Mouse (Mus musculus): Measurements from ENCODE around the gene Aldh1l1. TPM values are rescaled to one million over a fixed set of nuclear protein-coding genes. Genes with fewer than 3 reads are reported as not detected.
A peak's percentile ranks its signal among the peaks of the same experiment; 100 is the strongest.
"Not testable (repeated sequence)": the region's sequence is repeated elsewhere in the genome, so short reads cannot be mapped to it uniquely, and the experiment has no call there.

The Aldh1l1 gene
- polyA plus RNA-seq, 2 experiments from 2014 or later: 1.4 to 5.1 TPM

GRCm38 (mm10) chr6:90623456-90623836 is 137.2 kb downstream of the Aldh1l1 start:
- ATAC-seq: no peak

GRCm38 (mm10) chr6:90624184-90624583 is 138.0 kb downstream of the Aldh1l1 start:
- no peak for ATAC-seq

GRCm38 (mm10) chr6:90624733-90625132 is 138.5 kb downstream of the Aldh1l1 start:
- no peak for ATAC-seq

DNA sequence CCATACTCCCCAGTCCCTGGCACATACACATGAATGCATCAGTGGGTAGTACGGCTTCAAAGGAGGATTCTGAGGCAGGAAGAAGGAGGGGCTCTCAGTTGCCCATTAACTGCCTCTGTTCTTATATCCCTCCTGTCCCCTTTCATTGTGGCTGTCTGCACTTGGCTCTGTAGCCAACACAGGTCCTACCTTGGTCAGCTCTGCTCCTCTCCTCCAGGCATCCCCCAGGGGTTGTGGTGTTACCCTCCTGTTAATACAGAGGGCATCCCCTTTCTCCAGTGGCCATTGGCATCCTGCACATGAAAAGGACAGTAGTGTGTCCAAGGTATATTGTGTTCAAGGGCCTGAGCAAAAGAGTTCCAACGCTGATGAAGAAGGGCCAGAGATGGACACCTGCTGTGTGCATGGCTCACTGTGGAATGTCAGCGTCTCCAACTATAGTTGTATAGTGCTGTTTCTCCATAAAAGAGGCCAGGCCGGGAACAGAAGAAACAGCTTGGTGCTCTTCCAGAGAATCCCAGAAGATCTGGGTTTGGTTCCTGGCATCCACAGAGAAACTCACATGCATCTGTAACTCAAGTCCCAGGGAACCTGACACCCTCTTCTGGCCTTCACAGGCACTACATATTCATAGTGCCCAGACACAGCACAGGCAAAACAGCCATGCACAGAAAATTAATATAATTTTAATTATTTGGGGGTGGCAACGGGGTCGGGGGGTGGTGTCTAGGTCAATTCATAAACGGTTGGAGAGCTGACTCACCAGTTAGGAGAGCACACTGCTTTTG is 139.2 kb downstream of the Aldh1l1 start:
- ATAC-seq: no peak

DNA sequence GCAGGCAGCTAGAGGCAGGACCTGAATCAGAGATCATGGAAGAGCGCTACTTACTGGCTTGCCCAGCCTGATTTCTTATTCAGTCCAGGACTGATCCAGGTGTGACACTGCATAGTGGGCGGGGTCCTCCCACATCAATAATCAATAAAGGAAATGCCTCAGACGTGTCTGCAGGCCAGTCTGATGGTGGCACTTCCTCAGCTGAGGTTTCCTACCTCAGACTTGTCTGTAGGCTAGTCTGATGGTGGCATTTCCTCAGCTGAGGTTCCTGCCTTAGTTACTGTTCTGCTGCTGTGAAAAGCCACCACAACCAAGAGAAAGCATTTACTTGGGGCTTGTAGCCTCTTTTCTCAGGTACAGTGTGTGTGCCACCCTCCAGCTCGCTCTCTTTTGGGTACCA is 141.3 kb downstream of the Aldh1l1 start:
- peak; percentile 44 for ATAC-seq

- ATAC-seq: peak; percentile 67
Measured at GRCm38 (mm10) chr6:90629506-90629905, 143.3 kb downstream of the Aldh1l1 start.

- ATAC-seq: peak; percentile 74
Measured at GRCm38 (mm10) chr6:90630427-90630826, 144.2 kb downstream of the Aldh1l1 start.

- ATAC-seq: not testable (repeated sequence)
Measured at GRCm38 (mm10) chr6:90632526-90632925, 146.3 kb downstream of the Aldh1l1 start.

- no peak for ATAC-seq
Measured at GRCm38 (mm10) chr6:90635081-90635480, 148.9 kb downstream of the Aldh1l1 start.

- ATAC-seq: no peak
Measured at GRCm38 (mm10) chr6:90635611-90636010, 149.4 kb downstream of the Aldh1l1 start.

GRCm38 (mm10) chr6:90643057-90643456 is 156.8 kb downstream of the Aldh1l1 start:
- no peak for ATAC-seq

DNA sequence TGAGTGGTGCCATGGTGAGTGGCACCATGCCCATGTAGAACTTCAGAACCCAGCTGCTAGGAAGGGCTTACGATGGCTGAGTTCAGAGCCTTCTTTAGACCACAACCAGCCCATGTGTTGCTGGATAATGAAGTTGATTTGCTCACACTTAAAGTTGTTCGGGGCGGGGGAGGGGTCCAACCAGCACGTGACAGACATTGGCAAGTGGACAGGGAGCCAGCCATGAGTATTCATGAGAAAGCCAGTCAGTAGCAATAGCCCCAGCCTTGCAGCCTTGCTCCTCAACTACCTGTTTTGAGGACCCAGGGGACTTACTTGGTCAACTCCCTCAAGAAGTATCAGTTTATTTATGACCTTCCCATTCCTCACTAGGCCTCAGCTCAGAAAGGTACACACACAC is 158.7 kb downstream of the Aldh1l1 start:
- no peak for ATAC-seq

DNA sequence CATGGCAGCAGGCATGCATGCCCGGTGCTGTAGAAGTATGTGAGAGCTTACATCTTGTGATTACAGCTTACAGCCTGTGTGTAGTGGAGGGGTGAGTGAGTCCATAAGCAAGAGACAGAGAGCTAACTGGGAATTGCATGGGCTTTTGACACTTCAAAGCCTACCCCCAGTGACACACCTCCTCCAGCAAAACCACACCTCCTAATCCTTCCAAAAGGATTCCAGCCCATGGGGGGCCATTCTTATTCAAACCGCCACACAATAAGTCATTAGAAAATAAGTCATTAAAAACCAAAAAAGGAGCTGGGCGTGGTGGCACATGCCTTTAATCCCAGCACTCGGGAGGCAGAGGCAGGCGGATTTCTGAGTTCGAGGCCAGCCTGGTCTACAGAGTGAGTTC is 162.2 kb downstream of the Aldh1l1 start:
- no peak for ATAC-seq

- ATAC-seq: no peak
Measured at GRCm38 (mm10) chr6:90649279-90649678, 163.1 kb downstream of the Aldh1l1 start.

Other genes with a start within 250 kb of the Aldh1l1 start
- gene Vmn1r54, start 240.1 kb upstream of the Aldh1l1 start, polyA plus RNA-seq (2017; shearing (Covaris generic)): not detected
- gene BC048671, start 185.2 kb upstream of the Aldh1l1 start, polyA plus RNA-seq (2017; shearing (Covaris generic)): not detected
- not detected for gene Chst13, start 161.2 kb upstream of the Aldh1l1 start, polyA plus RNA-seq (2017; shearing (Covaris generic))
- not detected for gene Uroc1, start 153.1 kb upstream of the Aldh1l1 start, polyA plus RNA-seq (2017; shearing (Covaris generic))
- gene Zxdc, start 116.9 kb upstream of the Aldh1l1 start, polyA plus RNA-seq (2017; shearing (Covaris generic)): 1 to 10 TPM; 5.9 to 6.8 TPM
- not detected for gene Cfap100, start 57.6 kb upstream of the Aldh1l1 start, polyA plus RNA-seq (2017; shearing (Covaris generic))
- not detected for gene Klf15, start 23.9 kb upstream of the Aldh1l1 start, polyA plus RNA-seq (2017; shearing (Covaris generic))
- gene Slc41a3, start 118.3 kb downstream of the Aldh1l1 start, polyA plus RNA-seq (2017; shearing (Covaris generic)): 10 to 100 TPM in 1 of 2 experiments, 1 to 10 TPM in 1; 8.2 to 11.8 TPM